Mouse (Mus musculus) bone marrow, adult 2 months (tissue): Measurements from ENCODE around the gene Pcbp1.

Experiments used
- CTCF ChIP-seq: fragments of 200-500 bp; IDR thresholded peaks from 2 replicates; pipeline ENCODE4 v1.5.1; 2011; ENCODE audit warnings: low read length, control low read depth; ENCODE audit not compliant: control insufficient read depth, insufficient read depth
- POLR2A ChIP-seq: fragments of 200-500 bp; IDR thresholded peaks from 2 replicates; pipeline ENCODE4 v1.6.1; 2011; ENCODE audit warnings: low read depth, mild to moderate bottlenecking, control low read depth, low read length, borderline replicate concordance; ENCODE audit not compliant: control insufficient read depth

DNA sequence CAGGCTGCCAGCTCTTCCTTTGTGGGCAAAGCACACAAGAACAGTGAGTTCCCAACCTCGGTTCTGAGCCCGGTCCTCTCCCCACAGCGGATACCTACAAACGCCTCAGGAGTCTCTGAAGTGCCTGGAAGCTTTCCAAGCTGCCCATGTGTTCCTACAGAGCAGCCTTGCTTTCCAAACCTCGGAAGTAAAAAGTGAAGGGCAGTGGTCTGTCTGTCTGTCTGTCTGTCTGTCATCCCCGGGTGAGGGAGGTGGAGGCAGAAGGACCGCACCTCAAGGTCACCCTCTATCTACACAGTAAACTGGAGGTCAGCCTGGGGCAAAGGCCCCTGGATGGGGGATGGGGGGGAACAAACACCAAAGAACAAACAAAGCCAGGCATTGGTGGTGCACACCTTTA lies 20.4 kb downstream of the Pcbp1 start:
- TF ChIP-seq CTCF = no peak
- TF ChIP-seq POLR2A = no peak
